In the genomic region with DNA sequence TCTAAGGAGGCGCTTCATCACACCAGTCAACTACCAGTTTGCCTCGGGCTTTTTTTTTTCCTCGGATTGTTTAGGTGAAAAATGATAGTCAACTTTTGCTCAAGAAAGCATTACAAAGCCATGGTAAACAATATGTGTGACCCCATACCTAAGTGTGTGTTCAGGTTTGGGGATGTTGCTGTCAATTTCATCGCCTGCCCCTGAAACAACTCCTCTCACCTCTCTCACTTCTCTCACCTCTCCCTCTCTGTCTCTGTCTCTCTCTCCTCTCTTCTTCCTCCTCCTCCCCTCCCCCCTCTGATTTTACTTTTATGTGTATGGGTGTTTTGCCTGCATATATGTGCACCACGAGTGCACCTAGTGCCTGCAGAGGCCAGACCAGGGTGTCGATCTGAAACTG, we compare ENCODE assay signal across 8 mouse cellular contexts. TPM values are rescaled to one million over a fixed set of nuclear protein-coding genes. Genes with fewer than 3 reads are reported as not detected.
DNase-seq lines count a peak whose midpoint lies in the region; ATAC-seq lines count a peak whose summit lies in the region.

No protein-coding gene starts in this region.

- peak overlapping the region; percentile 84 for H3K4me2 ChIP-seq in kidney, embryonic 15.5 days
- peak overlapping the region; percentile 72 for H3K4me2 ChIP-seq in hindbrain, embryonic 13.5 days
- peak overlapping the region; percentile 80 for H3K4me2 ChIP-seq in midbrain, embryonic 16.5 days (ENCODE audit: low read length)

- H3K9me3 ChIP-seq in kidney, embryonic 15.5 days (replicated peaks) = no peaks in the 10 kb centered on the region
- H3K9me3 ChIP-seq in hindbrain, embryonic 13.5 days = no peaks in the 10 kb centered on the region
- no peaks in the 10 kb centered on the region for H3K9me3 ChIP-seq in midbrain, embryonic 16.5 days (replicated peaks; ENCODE audit: control insufficient read depth, low read length, poor library complexity, severe bottlenecking)

- H3K27ac ChIP-seq in kidney, embryonic 15.5 days = peak overlapping the region; percentile 89
- H3K27ac ChIP-seq in hindbrain, embryonic 13.5 days = peak overlapping the region; percentile 99
- H3K27ac ChIP-seq in midbrain, embryonic 16.5 days (ENCODE audit: low read length) = peak overlapping the region; percentile 94

- H3K36me3 ChIP-seq in kidney, embryonic 15.5 days = peaks cover 1% of the 10 kb centered on the region
- H3K36me3 ChIP-seq in hindbrain, embryonic 13.5 days = peaks cover 2% of the 10 kb centered on the region; the same call in 1 of the 2 replicates
- H3K36me3 ChIP-seq in midbrain, embryonic 16.5 days (ENCODE audit: control insufficient read depth, insufficient read depth, low read length) = no peaks in the 10 kb centered on the region

- peaks cover 14% of the 10 kb centered on the region for H3K4me1 ChIP-seq in kidney, embryonic 15.5 days
- peaks cover 25% of the 10 kb centered on the region for H3K4me1 ChIP-seq in hindbrain, embryonic 13.5 days (replicated peaks)
- peaks cover 25% of the 10 kb centered on the region for H3K4me1 ChIP-seq in midbrain, embryonic 16.5 days (ENCODE audit: control insufficient read depth, insufficient read depth, low read length)

- ATAC-seq in kidney, embryonic 15.5 days (replicated peaks; ENCODE audit: low FRiP score) = no peak
- ATAC-seq in hindbrain, embryonic 13.5 days (ENCODE audit: low FRiP score) = no peak
- ATAC-seq in midbrain, embryonic 16.5 days = no peak

- DNase-seq in kidney, postnatal 25 days = no peak
- DNase-seq in T-cell, adult 2 months (ENCODE audit: low spot score) = peak; percentile 2
- no peak for DNase-seq in adrenal gland, postnatal 25 days
- no peak for DNase-seq in cerebellum, adult 9-11 months
- DNase-seq in spleen, postnatal 4 days (ENCODE audit: low spot score in 2 of 2) = no peak

- H3K9ac ChIP-seq in kidney, embryonic 15.5 days = peak overlapping the region; percentile 97
- peak overlapping the region; percentile 100 for H3K9ac ChIP-seq in hindbrain, embryonic 13.5 days
- H3K9ac ChIP-seq in midbrain, embryonic 16.5 days (ENCODE audit: low read depth, low read length) = peak overlapping the region; percentile 100

- 39% methylated on average over 6 of the region's 6 CpGs for WGBS in kidney, embryonic 15.5 days
- 43% methylated on average over 6 of the region's 6 CpGs for WGBS in hindbrain, embryonic 13.5 days
- 44% methylated on average over 6 of the region's 6 CpGs for WGBS in midbrain, embryonic 16.5 days

- peak overlapping the region; percentile 95 for H3K4me3 ChIP-seq in kidney, embryonic 15.5 days (replicated peaks)
- peak overlapping the region; percentile 95 for H3K4me3 ChIP-seq in hindbrain, embryonic 13.5 days
- peak overlapping the region; percentile 95 for H3K4me3 ChIP-seq in midbrain, embryonic 16.5 days (ENCODE audit: low read depth, low read length)

- no peaks in the 10 kb centered on the region for H3K27me3 ChIP-seq in kidney, embryonic 15.5 days
- H3K27me3 ChIP-seq in hindbrain, embryonic 13.5 days = no peaks in the 10 kb centered on the region
- H3K27me3 ChIP-seq in midbrain, embryonic 16.5 days (ENCODE audit: control insufficient read depth, insufficient read depth, low read depth, low read length) = no peaks in the 10 kb centered on the region

RNA-seq across cellular contexts. Expression of gene Ulk2, which starts 0.7 kb away (rescaled TPM):
- 10.6 and 12.4 TPM in 2 replicates for polyA plus RNA-seq in kidney, embryonic 15.5 days (2015; fragmentation: Nextera tagmentation; extraction: Ambion mirVana)
- polyA plus RNA-seq in hindbrain, embryonic 13.5 days (2015; fragmentation: Nextera tagmentation; extraction: Ambion mirVana) = 32.9 and 34.7 TPM in 2 replicates
- polyA plus RNA-seq in midbrain, embryonic 16.5 days (2015; fragmentation: Nextera tagmentation; extraction: Ambion mirVana) = 43.9 and 44.0 TPM in 2 replicates
- total RNA-seq in adrenal gland, postnatal 25 days (2021) = 40.3 and 43.7 TPM in 2 replicates
